Mouse (Mus musculus) heart, embryonic 14.5 days (tissue): ENCODE results near the gene Fam129a. TPM values are rescaled to one million over a fixed set of nuclear protein-coding genes. Genes with fewer than 3 reads are reported as not detected.

Source experiments
- ATAC-seq: fragments of 200-750 bp; cut with Nextera tagmentation; 2 replicates; pipeline ENCODE4 v1.8.0; 2017; ENCODE audit warnings: low read depth, moderate TSS enrichment; ENCODE audit not compliant: insufficient number of reproducible peaks, insufficient read depth, low FRiP score
- H3K27ac ChIP-seq, 2 experiments: fragments of 200-500 bp in 1 of 2; fragments of 300-500 bp in 1 of 2; sonication (generic) in 1 of 2; replicated peaks in 1 of 2; 2 replicates each; pipeline ENCODE4 v1.5.1; 2012 to 2014; ENCODE audit warnings: low read depth in 2 of 2, low read length in 2 of 2, control low read depth in 1 of 2, mild to moderate bottlenecking in 1 of 2, mixed read lengths in 1 of 2; ENCODE audit not compliant: control insufficient read depth in 1 of 2, insufficient read depth in 1 of 2
- H3K27me3 ChIP-seq: fragments of 300-500 bp; sonication (generic); 2 replicates; pipeline ENCODE4 v1.6.1; 2014; ENCODE audit warnings: mild to moderate bottlenecking, low read length, control low read depth; ENCODE audit not compliant: control insufficient read depth, insufficient read depth
- H3K36me3 ChIP-seq: fragments of 300-500 bp; sonication (generic); 2 replicates; pipeline ENCODE4 v1.6.1; 2014; ENCODE audit warnings: mild to moderate bottlenecking, control low read depth, low read length, mixed read lengths; ENCODE audit not compliant: control insufficient read depth, insufficient read depth
- H3K4me1 ChIP-seq, 2 experiments: fragments of 200-500 bp in 1 of 2; fragments of 300-500 bp in 1 of 2; sonication (generic) in 1 of 2; 2 replicates each; pipeline ENCODE4 v1.6.1; 2012 to 2014; ENCODE audit warnings: low read length in 2 of 2, control low read depth in 1 of 2, mixed read lengths in 1 of 2; ENCODE audit not compliant: control insufficient read depth in 2 of 2, insufficient read depth in 2 of 2
- H3K4me2 ChIP-seq: fragments of 300-500 bp; sonication (generic); 2 replicates; pipeline ENCODE4 v1.6.1; 2014; ENCODE audit warnings: mild to moderate bottlenecking, low read length
- H3K4me3 ChIP-seq, 2 experiments: fragments of 200-500 bp in 1 of 2; fragments of 300-500 bp in 1 of 2; sonication (generic) in 1 of 2; 2 replicates each; pipeline ENCODE4 v1.5.1; 2012 to 2014; ENCODE audit warnings: low read length in 2 of 2, mild to moderate bottlenecking in 2 of 2, control low read depth in 1 of 2, low read depth in 1 of 2, moderate library complexity in 1 of 2; ENCODE audit not compliant: control insufficient read depth in 1 of 2, insufficient read depth in 1 of 2
- H3K9ac ChIP-seq: fragments of 300-500 bp; sonication (generic); 2 replicates; pipeline ENCODE4 v1.6.1; 2014; ENCODE audit warnings: mild to moderate bottlenecking, low read length
- H3K9me3 ChIP-seq: fragments of 300-500 bp; sonication (generic); 2 replicates; pipeline ENCODE4 v1.6.1; 2016; ENCODE audit warnings: low read length, control low read depth; ENCODE audit not compliant: control insufficient read depth
- WGBS: fragments of 180-500 bp; shearing (Covaris S2); extraction: QIAGEN DNeasy Blood & Tissue Kit; methylation state at CpG from one replicate; pipeline ENCODE4 v1.1.7; 2014; 5-methylcytosine and 5-hydroxymethylcytosine counted together
- polyA plus RNA-seq: library from polyadenylated mRNA; unstranded; fragments of >200 nt; fragmentation: Nextera tagmentation; extraction: Ambion mirVana; gene quantifications from 2 replicates; pipeline ENCODE4 v1.2.1, GENCODE M21; 2014

The Fam129a gene
- polyA plus RNA-seq = 4.4 and 5.8 TPM in 2 replicates

DNA sequence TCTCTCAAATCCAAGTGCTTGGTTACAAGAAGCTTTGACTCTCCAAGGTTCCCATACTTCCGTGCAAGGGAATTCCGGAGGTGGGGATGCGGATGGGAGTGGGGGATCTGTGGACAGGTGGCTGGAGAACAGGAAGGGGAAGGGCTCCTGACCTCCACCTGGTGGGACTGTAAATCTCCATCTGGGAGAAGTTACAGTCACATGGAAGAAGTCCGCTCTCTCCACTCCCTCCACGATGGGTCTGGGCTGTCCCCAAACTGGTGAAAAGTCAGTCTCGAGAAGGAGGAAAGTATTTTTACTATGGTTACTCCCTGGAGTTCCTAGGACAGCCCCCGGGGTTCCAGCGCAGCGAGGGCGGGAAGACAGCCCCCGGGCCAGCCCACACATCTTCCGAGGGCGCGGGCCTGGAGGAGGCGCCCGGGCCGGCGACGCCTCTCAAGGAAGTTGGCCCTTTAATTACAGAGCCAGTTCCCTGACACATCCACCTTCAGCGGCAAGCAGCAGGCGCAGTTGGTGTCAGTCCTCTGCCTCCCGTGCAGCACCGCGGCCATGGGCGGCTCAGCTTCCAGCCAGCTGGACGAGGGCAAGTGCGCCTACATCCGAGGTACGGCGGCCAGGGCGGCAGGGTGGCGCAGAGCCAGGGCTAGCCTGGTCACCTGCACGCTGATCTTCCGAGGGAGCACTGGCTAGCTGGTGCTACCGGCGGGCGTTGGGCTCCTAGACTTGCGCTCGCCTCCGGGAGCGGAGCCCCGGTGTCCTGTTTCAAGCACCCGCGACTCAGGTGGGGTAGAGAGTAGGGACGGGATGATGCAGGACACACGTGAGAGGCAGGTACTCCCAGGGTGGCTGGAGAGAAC is at the start of gene Fam129a:
Gene Fam129a (plus strand): TSS at position 206 of the 857 bp plus-strand sequence.
- 3% methylated on average over 46 of the region's 46 CpGs for WGBS
- peak; percentile 75 for ATAC-seq
- peak within 1 kb of the TSS; percentile 53 to 62 for H3K4me3 ChIP-seq
- peak within 1 kb of the TSS; percentile 93 for H3K4me2 ChIP-seq
- no peaks in the 10 kb centered on the region for H3K9me3 ChIP-seq
- no peaks in the 10 kb centered on the region for H3K36me3 ChIP-seq
- H3K9ac ChIP-seq = peak within 1 kb of the TSS; percentile 72
- H3K27ac ChIP-seq = no peak within 1 kb of the TSS
- peaks cover 5 to 12% of the 10 kb centered on the region in 2 experiments for H3K4me1 ChIP-seq
- H3K27me3 ChIP-seq = no peaks in the 10 kb centered on the region

DNA sequence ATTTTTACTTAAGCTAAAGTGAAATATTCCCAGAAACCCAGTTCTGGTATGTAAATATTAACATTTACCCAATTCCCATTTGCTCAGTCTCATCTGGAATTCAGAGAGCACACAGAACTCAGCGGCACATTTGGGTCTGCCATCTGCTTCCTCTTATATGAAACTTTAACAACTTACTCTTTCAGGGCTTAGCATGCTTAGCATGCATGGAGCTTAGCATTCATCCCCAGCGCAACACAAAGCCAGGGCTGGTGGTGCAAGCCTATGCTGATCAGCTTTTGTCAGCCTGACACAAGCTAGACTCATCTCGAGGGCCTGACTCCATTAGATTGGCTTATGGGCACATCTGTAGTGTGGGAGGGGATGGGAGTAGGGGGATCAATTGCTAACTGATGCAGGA is 44.3 kb upstream of the Fam129a start:
- peaks cover 4% of the 10 kb centered on the region; the same call in 1 of the 2 replicates for H3K9me3 ChIP-seq
- no peak overlapping the region for H3K9ac ChIP-seq
- no peaks in the 10 kb centered on the region for H3K27me3 ChIP-seq
- 80% methylated on average over 3 of the region's 3 CpGs for WGBS
- H3K36me3 ChIP-seq = no peaks in the 10 kb centered on the region
- H3K4me2 ChIP-seq = no peak overlapping the region
- no peak overlapping the region for H3K27ac ChIP-seq
- ATAC-seq = no peak
- H3K4me3 ChIP-seq = no peak overlapping the region
- H3K4me1 ChIP-seq = no peaks in the 10 kb centered on the region

DNA sequence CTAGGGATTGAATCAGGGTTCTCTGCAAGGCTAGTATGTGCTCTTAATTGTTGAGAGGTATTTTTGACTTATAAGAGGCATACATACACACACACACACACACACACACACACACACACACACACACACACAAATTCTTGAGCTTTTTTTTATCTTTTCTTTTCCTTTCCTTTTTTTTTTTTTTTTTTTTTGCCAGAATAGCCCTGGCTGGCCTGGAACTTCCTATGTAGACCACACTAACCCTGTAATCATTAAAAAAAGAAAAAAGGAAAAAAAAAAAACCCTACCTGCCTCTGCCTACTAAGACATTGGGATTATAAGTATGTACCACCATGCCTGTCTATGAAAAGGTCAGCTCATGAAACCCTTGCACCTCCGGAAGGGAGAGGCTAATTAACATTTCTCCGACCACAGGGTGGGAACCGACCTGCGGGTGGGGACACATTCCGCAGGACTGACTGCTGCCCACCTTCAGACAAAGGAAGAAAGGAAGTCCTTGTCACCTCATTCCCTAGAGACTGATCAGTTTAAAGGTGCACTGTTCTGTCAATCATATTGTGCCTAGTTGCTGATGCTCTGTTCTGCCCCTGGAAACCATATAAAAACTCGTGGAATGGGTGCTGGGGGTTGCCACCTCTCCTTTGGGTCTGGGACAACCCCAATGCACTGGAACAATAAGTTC is 27.0 kb upstream of the Fam129a start:
- Histone ChIP-seq H3K27me3 (no peaks in the 10 kb centered on the region), H3K4me2 (no peak overlapping the region), H3K27ac (no peak overlapping the region), H3K4me3 (no peak overlapping the region), H3K9me3 (no peaks in the 10 kb centered on the region), H3K4me1 (no peaks in the 10 kb centered on the region), H3K9ac (no peak overlapping the region), H3K36me3 (no peaks in the 10 kb centered on the region)
- no peak for ATAC-seq
- 78% methylated on average over 6 of the region's 6 CpGs for WGBS

DNA sequence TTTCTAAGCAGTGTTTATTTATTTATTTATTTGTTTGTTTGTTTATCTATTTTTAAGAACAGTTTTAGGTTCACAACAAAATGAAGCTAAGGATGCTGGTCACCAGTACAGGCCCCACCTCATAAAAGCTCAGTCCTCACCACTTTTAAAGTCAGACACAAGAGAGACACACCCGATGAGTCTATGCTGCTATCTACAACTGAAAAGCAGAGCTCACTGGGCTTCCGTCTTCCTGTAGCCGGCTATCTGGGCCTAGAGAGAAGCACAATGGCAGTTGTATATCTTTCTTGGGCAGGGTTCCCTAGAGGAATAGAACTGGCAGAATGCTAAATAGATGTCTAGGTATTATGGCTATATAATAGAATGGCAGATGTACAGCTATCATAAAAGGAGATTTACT is 26.4 kb upstream of the Fam129a start:
- no peak overlapping the region for H3K9ac ChIP-seq
- ATAC-seq = no peak
- WGBS = 72% methylated on average over 3 of the region's 3 CpGs
- H3K4me3 ChIP-seq = no peak overlapping the region
- no peak overlapping the region for H3K4me2 ChIP-seq
- no peaks in the 10 kb centered on the region for H3K27me3 ChIP-seq
- no peaks in the 10 kb centered on the region for H3K36me3 ChIP-seq
- H3K27ac ChIP-seq = no peak overlapping the region
- H3K9me3 ChIP-seq = no peaks in the 10 kb centered on the region
- peaks cover 0 to 2% of the 10 kb centered on the region in 2 experiments; a peak in 1 of 4 replicates for H3K4me1 ChIP-seq

DNA sequence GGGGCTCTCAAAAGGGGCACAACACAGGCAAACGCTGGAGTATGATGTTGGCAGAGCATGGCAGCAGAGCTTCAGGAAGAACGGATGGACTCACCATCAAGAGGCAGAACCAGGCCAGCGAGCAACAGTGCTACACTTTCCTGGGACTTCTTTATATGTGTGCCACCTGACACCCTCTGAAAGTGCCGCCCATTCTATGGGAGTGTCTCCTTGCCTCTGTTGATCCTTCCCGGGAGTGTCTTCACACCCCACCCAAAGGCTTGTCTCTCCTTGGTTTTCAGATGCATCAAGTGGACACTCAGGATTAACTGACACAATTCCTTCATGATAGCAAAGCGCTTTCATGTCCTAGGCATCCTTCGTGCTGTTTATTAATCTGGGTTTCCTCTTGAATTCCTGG is 25.4 kb upstream of the Fam129a start:
- no peak overlapping the region for H3K4me3 ChIP-seq
- H3K9me3 ChIP-seq = no peaks in the 10 kb centered on the region
- peaks cover 0 to 2% of the 10 kb centered on the region in 2 experiments; a peak in 1 of 4 replicates for H3K4me1 ChIP-seq
- no peak overlapping the region for H3K4me2 ChIP-seq
- no peak overlapping the region for H3K9ac ChIP-seq
- WGBS = 82% methylated on average over 7 of the region's 7 CpGs
- no peaks in the 10 kb centered on the region for H3K36me3 ChIP-seq
- no peaks in the 10 kb centered on the region for H3K27me3 ChIP-seq
- no peak for ATAC-seq
- no peak overlapping the region for H3K27ac ChIP-seq

DNA sequence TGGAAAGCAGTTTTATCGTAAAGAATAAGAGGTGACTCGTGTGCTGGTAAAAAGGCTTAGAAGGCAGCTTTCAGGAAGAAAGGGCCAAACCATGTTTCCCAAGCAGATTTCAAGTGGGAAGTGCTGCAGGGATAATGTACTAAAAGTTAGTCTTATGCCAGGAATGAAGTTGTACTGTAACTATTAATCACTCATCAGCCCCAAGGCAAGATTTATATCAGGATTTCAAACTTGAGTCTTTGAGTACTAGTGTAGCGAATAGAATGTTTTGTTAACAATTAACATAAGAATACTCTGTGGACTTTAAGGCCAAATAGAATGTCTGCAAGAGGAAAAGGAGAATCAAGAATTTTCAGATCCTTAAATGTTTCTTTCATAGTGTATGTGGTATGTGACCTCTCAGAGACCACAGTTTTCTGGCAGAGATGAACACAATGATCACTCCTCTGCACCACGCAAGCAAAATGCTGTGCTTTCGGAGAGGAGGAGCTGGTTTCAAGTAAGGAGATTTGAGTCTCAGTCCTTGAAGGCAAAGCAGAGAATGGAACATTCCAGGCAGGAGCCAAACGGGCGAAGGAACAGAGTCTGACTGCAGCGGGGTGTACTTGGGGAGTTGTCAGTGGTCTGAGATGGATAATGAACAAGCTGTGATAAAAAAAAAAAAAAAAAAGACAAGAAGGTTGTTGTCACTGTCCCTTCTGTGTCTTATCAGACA is 21.9 kb upstream of the Fam129a start:
- 65% methylated on average over 8 of the region's 8 CpGs for WGBS
- ATAC-seq = no peak
- no peaks in the 10 kb centered on the region for H3K27me3 ChIP-seq

DNA sequence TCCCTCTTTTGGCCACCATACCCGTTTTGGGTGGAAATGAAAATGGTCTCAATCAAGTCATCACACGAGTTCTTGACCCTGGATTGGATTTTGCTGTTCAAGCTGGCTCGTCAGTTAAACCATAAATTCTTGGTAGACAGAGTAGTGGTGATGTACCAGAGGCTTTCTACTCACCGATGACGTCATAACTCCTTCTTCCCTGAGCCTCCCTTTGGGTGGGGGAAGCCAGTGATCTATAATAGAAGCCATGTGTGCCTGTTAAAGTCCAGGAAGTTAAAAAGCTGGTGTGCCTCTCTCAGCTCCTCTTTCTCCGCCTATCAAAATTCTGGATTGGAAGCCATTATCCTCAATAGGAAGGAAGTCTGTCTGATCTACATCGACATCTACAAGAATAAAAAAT is 21.2 kb upstream of the Fam129a start:
- Histone ChIP-seq H3K4me3 (no peak overlapping the region), H3K9ac (no peak overlapping the region), H3K36me3 (no peaks in the 10 kb centered on the region), H3K9me3 (no peaks in the 10 kb centered on the region), H3K27ac (no peak overlapping the region), H3K4me2 (no peak overlapping the region), H3K4me1 (peaks cover 0 to 2% of the 10 kb centered on the region in 2 experiments; a peak in 1 of 4 replicates), H3K27me3 (no peaks in the 10 kb centered on the region)
- 69% methylated on average over 7 of the region's 7 CpGs for WGBS
- ATAC-seq = no peak

More for the DNA sequence above, 21.9 kb upstream of the Fam129a start:
- H3K4me2 ChIP-seq = no peak overlapping the region
- H3K4me1 ChIP-seq = peaks cover 0 to 2% of the 10 kb centered on the region in 2 experiments; a peak in 1 of 4 replicates
- no peaks in the 10 kb centered on the region for H3K36me3 ChIP-seq
- no peak overlapping the region for H3K27ac ChIP-seq
- no peaks in the 10 kb centered on the region for H3K9me3 ChIP-seq
- no peak overlapping the region for H3K4me3 ChIP-seq
- H3K9ac ChIP-seq = no peak overlapping the region
